Mouse (Mus musculus) erythroblast, embryonic 14.5 days (primary cell): ENCODE data around the gene Lrrc31. TPM values are rescaled to one million over a fixed set of nuclear protein-coding genes. Genes with fewer than 3 reads are reported as not detected.

Experiments
- H3K27me3 ChIP-seq: 2 replicates; pipeline ENCODE4 v1.6.1; 2012; ENCODE audit warnings: inconsistent platforms; ENCODE audit not compliant: control insufficient read depth
- H3K36me3 ChIP-seq: 2 replicates; pipeline ENCODE4 v1.6.1; 2012; ENCODE audit warnings: mild to moderate bottlenecking, inconsistent platforms; ENCODE audit not compliant: control insufficient read depth
- H3K4me1 ChIP-seq: 2 replicates; pipeline ENCODE4 v1.6.1; 2012; ENCODE audit warnings: inconsistent platforms; ENCODE audit not compliant: control insufficient read depth
- H3K4me3 ChIP-seq: replicated peaks from 2 replicates; pipeline ENCODE3; 2012; ENCODE audit warnings: moderate library complexity, mild to moderate bottlenecking, inconsistent platforms
- H3K9me3 ChIP-seq: 2 replicates; pipeline ENCODE4 v1.6.1; 2012; ENCODE audit warnings: low read length, inconsistent platforms, mixed read lengths; ENCODE audit not compliant: control insufficient read depth
- GATA1 ChIP-seq: IDR thresholded peaks from 2 replicates; pipeline ENCODE4 v1.6.1; 2012; ENCODE audit warnings: low read length, inconsistent platforms, mixed read lengths
- TAL1 ChIP-seq: IDR thresholded peaks from 3 replicates; pipeline ENCODE4 v1.6.1; 2012; ENCODE audit warnings: low read length, inconsistent platforms, mixed read lengths
- polyA plus RNA-seq: library from polyadenylated mRNA; stranded (reverse); fragments of >175 nt; gene quantifications from 2 replicates; pipeline ENCODE4 v1.2.3, GENCODE M21; 2012

Lrrc31 gene
- polyA plus RNA-seq, 1 experiment, result not detected

DNA sequence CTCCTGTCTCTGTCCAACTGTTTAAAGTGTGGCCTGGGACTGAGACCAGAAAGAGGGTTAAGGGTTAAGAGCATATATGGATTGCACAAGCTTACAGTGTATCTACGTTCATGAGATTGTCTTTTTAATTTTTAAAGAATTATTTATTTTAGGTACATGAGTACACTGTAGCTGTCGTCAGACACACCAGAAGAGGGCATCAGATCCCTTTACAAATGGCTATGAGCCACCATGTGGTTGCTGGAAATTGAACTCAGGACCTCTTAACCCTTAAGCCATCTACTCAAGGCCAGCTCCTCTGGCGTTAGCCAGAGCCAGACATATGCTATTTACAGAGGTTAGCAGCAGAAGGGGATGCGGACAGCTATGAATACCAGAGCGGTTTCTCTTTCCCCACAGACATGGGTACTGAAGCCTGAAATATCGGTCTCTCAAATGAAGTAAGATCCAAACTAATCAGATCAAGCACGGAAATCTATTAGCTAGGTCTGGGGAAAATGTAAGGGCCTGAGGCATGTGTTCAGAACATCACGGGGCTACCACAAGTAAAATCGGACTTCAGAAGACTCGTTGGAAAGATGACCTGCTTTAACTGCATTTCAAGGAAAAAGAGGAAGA is 25.3 kb upstream of the Lrrc31 start:
- no peak overlapping the region for H3K4me3 ChIP-seq
- H3K4me1 ChIP-seq, result no peaks in the 10 kb centered on the region
- no peaks in the 10 kb centered on the region for H3K9me3 ChIP-seq
- TF ChIP-seq GATA1 (no peak), TAL1 (no peak)
- H3K27me3 ChIP-seq, result peaks cover 2% of the 10 kb centered on the region; the same call in 1 of the 2 replicates
- H3K36me3 ChIP-seq, result no peaks in the 10 kb centered on the region

DNA sequence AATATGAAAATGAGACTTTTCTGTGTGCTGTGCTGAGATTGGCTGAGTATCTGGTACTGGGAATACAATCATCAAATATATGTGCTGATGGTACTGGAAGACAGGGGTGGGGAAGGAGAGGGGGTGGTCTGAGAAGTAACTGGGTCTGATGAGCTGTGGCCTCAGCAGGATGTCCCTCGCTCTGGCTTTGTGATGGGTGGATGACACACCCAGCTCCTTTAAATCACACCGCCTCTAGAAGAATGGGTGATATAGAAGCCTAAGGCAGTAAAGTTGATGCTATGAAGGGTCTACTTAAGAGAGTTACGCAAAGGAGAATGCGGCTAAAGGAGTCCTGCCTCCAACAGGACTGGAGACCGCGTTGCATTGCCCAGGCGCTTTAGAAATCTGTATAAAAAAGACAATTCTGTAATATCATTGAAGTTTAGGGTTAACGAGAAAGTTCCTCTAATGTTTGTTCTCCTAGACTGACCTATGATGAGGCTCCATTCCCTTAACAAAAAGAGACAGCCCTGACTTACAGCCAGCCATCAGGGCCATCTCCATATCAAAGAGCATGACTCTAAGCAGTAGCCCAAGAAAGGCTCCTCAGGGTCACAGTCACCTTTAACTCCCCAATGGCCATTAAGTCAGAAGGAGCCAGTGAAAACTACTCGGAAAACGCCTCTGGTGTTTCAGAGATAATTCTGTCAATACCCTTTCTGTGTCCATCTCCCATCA is 24.6 kb upstream of the Lrrc31 start:
- no peaks in the 10 kb centered on the region for H3K36me3 ChIP-seq
- H3K27me3 ChIP-seq, result peaks cover 2% of the 10 kb centered on the region; the same call in 1 of the 2 replicates
- no peaks in the 10 kb centered on the region for H3K4me1 ChIP-seq
- no peak overlapping the region for H3K4me3 ChIP-seq
- no peak for TF ChIP-seq GATA1
- TF ChIP-seq TAL1, result no peak
- H3K9me3 ChIP-seq, result no peaks in the 10 kb centered on the region

DNA sequence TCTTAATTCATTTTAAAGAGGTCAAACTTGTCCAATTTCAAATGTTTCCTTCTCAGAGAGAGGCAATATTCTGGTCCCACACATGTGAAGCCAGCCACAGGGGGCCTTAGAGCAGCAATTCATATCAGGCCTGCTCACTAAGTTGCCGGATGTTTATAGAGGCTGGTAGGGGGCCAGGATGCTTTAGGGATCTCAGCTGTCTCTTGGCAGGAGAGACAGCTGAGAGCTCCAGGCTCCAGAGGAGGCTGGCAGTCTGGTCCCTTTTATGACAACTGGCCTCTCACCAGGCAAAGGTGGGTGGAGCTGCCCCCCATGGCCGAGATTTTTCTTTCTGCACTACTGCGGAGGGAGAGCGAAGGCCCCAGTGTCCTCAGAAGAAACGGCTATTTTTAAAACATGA is 23.5 kb upstream of the Lrrc31 start:
- Histone ChIP-seq H3K4me1 (no peaks in the 10 kb centered on the region), H3K36me3 (no peaks in the 10 kb centered on the region), H3K27me3 (peaks cover 2% of the 10 kb centered on the region; the same call in 1 of the 2 replicates), H3K9me3 (no peaks in the 10 kb centered on the region), H3K4me3 (no peak overlapping the region)
- TF ChIP-seq GATA1 (no peak), TAL1 (no peak)

DNA sequence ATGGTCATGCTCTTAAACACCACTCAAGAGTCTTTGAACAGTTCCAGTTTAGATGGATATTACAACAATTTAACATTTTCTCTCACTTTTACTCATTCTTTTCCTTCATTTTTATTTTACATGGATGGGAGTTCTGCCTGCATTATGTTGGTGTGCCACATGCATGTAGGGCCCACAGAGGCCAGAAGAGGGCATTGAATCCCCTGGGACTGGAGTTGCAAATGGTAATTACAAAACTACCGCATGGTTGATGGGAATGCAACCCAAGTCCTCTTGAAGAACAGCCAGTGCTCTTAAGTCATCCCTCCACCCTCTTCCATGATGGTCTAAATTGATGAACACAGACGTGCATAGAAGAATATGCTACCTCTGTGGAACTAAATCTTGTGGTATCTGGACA is 22.8 kb upstream of the Lrrc31 start:
- TF ChIP-seq TAL1, result no peak
- TF ChIP-seq GATA1, result no peak
- Histone ChIP-seq H3K36me3 (no peaks in the 10 kb centered on the region), H3K9me3 (no peaks in the 10 kb centered on the region), H3K27me3 (peaks cover 2% of the 10 kb centered on the region; the same call in 1 of the 2 replicates), H3K4me1 (no peaks in the 10 kb centered on the region), H3K4me3 (no peak overlapping the region)

GRCm38 (mm10) chr3:30722036-30722435 is 22.4 kb upstream of the Lrrc31 start:
- no peak overlapping the region for H3K4me3 ChIP-seq
- TF ChIP-seq TAL1, result no peak
- TF ChIP-seq GATA1, result no peak
- peaks cover 2% of the 10 kb centered on the region; the same call in 1 of the 2 replicates for H3K27me3 ChIP-seq
- no peaks in the 10 kb centered on the region for H3K9me3 ChIP-seq
- no peaks in the 10 kb centered on the region for H3K36me3 ChIP-seq
- H3K4me1 ChIP-seq, result no peaks in the 10 kb centered on the region

DNA sequence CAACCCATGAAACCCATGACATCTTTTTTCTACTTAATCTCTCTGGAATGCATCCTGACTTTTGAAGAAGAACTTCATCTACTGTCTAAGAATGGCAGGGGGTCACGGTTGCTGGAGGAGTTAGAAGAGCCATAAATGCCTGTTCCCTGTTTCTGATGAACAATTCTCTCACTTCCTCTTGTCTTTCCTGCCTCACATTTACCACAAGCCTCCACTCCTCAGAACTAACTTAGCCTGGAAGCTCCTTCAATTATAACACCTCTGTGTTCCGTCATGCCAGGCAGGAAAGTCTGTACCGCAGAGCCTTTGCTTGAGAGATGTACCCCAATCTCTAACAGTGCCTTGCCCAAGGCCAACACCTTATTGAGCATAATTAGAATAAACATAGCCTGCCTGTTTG is 19.0 kb upstream of the Lrrc31 start:
- TF ChIP-seq TAL1, result no peak
- TF ChIP-seq GATA1, result no peak
- no peaks in the 10 kb centered on the region for H3K4me1 ChIP-seq
- no peak overlapping the region for H3K4me3 ChIP-seq
- H3K27me3 ChIP-seq, result no peaks in the 10 kb centered on the region
- no peaks in the 10 kb centered on the region for H3K36me3 ChIP-seq
- no peaks in the 10 kb centered on the region for H3K9me3 ChIP-seq

DNA sequence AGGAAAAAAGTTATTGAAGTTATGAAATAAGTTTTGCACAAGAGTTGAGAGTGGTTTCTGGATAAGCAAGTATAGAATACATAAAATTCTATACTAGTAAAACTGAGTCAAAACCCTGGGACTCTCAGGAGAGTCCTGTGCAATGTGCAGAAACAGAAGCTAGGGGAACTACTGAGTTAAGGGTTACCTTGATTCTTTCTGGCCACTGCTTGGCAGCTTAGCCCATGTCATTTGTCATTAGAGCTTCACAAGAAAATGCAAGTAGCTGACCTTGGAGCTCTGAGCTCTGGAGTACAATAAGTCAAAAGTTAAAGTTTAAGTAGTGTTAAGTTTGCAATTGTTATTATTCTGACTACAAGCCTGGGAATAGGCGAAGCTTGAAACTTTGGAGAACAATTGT is 13.7 kb upstream of the Lrrc31 start:
- H3K9me3 ChIP-seq, result no peaks in the 10 kb centered on the region
- no peak for TF ChIP-seq GATA1
- no peak for TF ChIP-seq TAL1
- H3K27me3 ChIP-seq, result no peaks in the 10 kb centered on the region; the same call in 1 of the 2 replicates
- no peak overlapping the region for H3K4me3 ChIP-seq
- no peaks in the 10 kb centered on the region for H3K36me3 ChIP-seq
- no peaks in the 10 kb centered on the region for H3K4me1 ChIP-seq

DNA sequence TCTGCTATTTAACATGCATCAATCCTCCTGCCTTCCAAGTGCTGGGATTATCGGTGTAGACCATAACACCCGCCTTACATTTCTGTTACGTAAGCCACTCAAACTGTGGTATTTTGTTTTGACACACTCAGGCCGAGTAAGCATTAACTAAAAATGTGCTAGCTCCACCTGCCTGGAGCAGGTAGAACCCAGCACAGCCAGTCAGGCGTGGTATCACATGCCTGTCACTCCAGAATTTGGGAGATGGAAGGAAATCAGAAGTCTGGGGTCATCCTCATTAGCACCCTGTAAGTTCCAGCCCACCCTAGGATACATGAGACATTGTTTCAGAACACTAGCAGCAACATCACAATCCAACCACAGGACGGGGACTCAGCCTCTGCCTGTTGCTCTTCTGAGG is 10.5 kb upstream of the Lrrc31 start:
- TF ChIP-seq TAL1 (no peak), GATA1 (no peak)
- Histone ChIP-seq H3K27me3 (peaks cover 3% of the 10 kb centered on the region), H3K9me3 (no peaks in the 10 kb centered on the region)

DNA sequence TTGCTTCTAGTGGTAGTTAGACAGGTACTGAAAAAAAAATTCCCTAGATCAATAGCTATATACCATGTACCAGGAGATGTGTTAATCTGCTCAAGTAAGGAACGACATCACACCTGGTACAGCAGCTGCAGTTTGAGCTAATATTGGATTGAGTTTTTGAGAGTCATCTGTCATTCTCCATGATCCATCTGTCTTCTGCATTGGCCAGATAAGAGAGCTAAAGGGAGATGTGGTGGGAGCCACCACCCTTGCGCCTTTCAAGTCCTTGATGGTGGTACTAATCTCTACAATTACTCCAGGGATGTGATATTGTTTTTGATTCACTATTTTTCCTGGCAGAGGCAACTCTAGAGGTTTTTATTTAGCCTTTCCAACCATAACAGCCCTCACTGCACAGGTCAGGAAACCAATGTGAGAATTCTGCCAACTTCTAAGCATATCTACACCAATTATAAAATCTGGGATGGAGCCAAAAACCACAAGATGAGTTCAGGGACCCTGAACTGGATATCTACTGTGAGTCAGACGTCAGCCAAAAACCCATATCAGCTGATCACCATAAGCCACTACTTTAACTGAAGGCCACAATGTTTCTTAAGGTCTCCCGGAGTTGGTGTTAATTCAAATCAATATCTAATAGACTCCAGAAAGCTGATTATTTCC is 7.1 kb upstream of the Lrrc31 start:
- H3K36me3 ChIP-seq, result no peaks in the 10 kb centered on the region
- peaks cover 15% of the 10 kb centered on the region for H3K4me1 ChIP-seq
- TF ChIP-seq GATA1 (no peak), TAL1 (peak; percentile 30; the same call in 1 of the 3 replicates)
- peaks cover 3% of the 10 kb centered on the region for H3K27me3 ChIP-seq
- no peak overlapping the region for H3K4me3 ChIP-seq
- no peaks in the 10 kb centered on the region for H3K9me3 ChIP-seq

More for the DNA sequence above, 10.5 kb upstream of the Lrrc31 start:
- peaks cover 15% of the 10 kb centered on the region for H3K4me1 ChIP-seq
- no peaks in the 10 kb centered on the region for H3K36me3 ChIP-seq
- no peak overlapping the region for H3K4me3 ChIP-seq
